In the genomic region with DNA sequence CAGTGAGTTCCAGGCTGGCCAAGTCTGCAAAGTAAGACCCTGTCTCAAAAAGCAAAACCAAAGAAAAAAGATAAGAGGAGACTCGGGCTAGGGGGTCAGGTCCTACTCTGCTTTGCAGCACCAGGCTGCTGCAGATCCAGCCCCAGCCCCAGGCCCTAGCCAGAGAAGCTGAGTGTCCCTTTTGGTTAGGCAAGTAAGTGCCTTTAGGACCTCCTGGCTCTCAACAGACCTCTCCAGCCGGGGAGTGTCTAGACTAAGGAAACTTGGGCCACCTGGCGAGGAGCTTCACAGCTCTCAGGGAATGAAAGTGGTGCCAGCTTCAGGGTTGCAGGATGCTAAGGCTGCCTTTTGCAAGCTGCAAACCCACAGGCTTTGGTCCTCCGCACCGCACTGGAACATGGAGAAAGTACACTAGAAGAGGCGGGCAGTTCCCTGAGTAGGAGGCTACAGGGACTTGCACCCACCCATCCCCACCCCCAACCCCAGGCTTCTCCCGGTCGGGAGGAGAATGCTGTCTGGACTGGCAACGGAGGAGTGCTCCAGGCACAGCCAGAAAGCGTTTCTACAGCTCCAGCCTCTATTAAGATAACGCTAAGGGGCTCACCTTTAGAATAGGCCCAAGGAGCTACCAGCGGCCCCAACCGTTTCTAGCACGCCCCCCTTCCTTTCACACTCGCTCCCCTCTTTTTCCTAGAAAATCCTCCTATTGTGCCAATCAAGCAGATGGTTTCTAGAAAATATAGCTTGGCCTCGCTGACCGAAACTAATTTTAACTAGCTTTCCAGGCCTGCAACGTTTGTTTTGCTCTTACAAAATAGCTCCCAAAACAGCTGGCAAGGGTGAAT, we compare ENCODE assay signal across 23 mouse cellular contexts. TPM values are rescaled to one million over a fixed set of nuclear protein-coding genes. Genes with fewer than 3 reads are reported as not detected.
A peak's percentile ranks its signal among the peaks of the same experiment; 100 is the strongest.
DNase-seq lines count a peak whose midpoint lies in the region; ATAC-seq lines count a peak whose summit lies in the region.
"Had no signal": no experiment of that assay in that cellular context is flagged by ENCODE, and none has a peak within 500 bp of the region (broad histone marks: within the 10 kb centered on the region; RNA-seq: fewer than 3 reads in every experiment).

No protein-coding gene starts in this region.

- WGBS in hindbrain, embryonic 12.5 days = 6% methylated on average over 18 of the region's 18 CpGs
- WGBS in hindbrain, embryonic 14.5 days = 5% methylated on average over 18 of the region's 18 CpGs
- WGBS in forebrain, embryonic 14.5 days = 2% methylated on average over 18 of the region's 18 CpGs

- no peak for DNase-seq in hindbrain, embryonic 14.5 days (ENCODE audit: low spot score)
- peak; percentile 18 for DNase-seq in retina, embryonic 14.5 days (ENCODE audit: low spot score)
- DNase-seq in retina, postnatal 1 day = no peak
- peak; percentile 1 for DNase-seq in forebrain, embryonic 14.5 days (ENCODE audit: low spot score)
- DNase-seq in kidney, adult 8-10 months = no peak
- no peak for DNase-seq in urinary bladder, adult 2 months (ENCODE audit: low spot score)
- DNase-seq in cerebellum, postnatal 4 days (ENCODE audit: low spot score in 2 of 2) = no peak
- DNase-seq: adrenal gland, adult 8-10 months; cerebellum, adult 11-12 months; heart, postnatal 4 days; lung, adult 2 months; thymus, postnatal 25 days had no signal

- H3K27ac ChIP-seq in hindbrain, embryonic 12.5 days = no peak overlapping the region
- no peak overlapping the region for H3K27ac ChIP-seq in hindbrain, embryonic 14.5 days
- H3K27ac ChIP-seq in forebrain, embryonic 14.5 days (ENCODE audit: low read depth, low read length) = no peak overlapping the region
- H3K27ac ChIP-seq: heart, embryonic 13.5 days; kidney, postnatal 0 days; left cerebral cortex, adult 2 months; limb, embryonic 15.5 days; macrophage; stomach, postnatal 0 days had no signal

- no peaks in the 10 kb centered on the region for H3K36me3 ChIP-seq in hindbrain, embryonic 12.5 days
- no peaks in the 10 kb centered on the region for H3K36me3 ChIP-seq in hindbrain, embryonic 14.5 days (replicated peaks; ENCODE audit: control insufficient read depth, insufficient read depth)
- no peaks in the 10 kb centered on the region for H3K36me3 ChIP-seq in forebrain, embryonic 14.5 days (ENCODE audit: control insufficient read depth, insufficient read depth, low read length)
- H3K36me3 ChIP-seq: heart, embryonic 13.5 days; limb, embryonic 15.5 days had no signal

- peak; percentile 2; the same call in 1 of the 2 replicates for ATAC-seq in hindbrain, embryonic 12.5 days (ENCODE audit: low FRiP score)
- ATAC-seq in hindbrain, embryonic 14.5 days (ENCODE audit: low FRiP score) = no peak
- ATAC-seq in forebrain, embryonic 14.5 days = peak; percentile 19; the same call in 1 of the 2 replicates

- no peaks in the 10 kb centered on the region; the same call in 1 of the 2 replicates for H3K4me1 ChIP-seq in hindbrain, embryonic 12.5 days
- peaks cover 3% of the 10 kb centered on the region; the same call in 1 of the 2 replicates for H3K4me1 ChIP-seq in hindbrain, embryonic 14.5 days (replicated peaks; ENCODE audit: control insufficient read depth, insufficient read depth, low read length)
- H3K4me1 ChIP-seq in forebrain, embryonic 14.5 days (ENCODE audit: control insufficient read depth, insufficient read depth, low read length) = peaks cover 13% of the 10 kb centered on the region

- no peak overlapping the region for H3K4me2 ChIP-seq in hindbrain, embryonic 12.5 days (replicated peaks)
- no peak overlapping the region for H3K4me2 ChIP-seq in hindbrain, embryonic 14.5 days (replicated peaks)
- H3K4me2 ChIP-seq in forebrain, embryonic 14.5 days (ENCODE audit: low read length) = no peak overlapping the region

- H3K4me3 ChIP-seq in hindbrain, embryonic 12.5 days = no peak overlapping the region
- no peak overlapping the region for H3K4me3 ChIP-seq in hindbrain, embryonic 14.5 days (replicated peaks; ENCODE audit: low read length)
- H3K4me3 ChIP-seq in forebrain, embryonic 14.5 days (ENCODE audit: low read depth, low read length) = no peak overlapping the region
- H3K4me3 ChIP-seq: erythroblast, embryonic 14.5 days; left cerebral cortex, adult 2 months had no signal

- peaks cover 98% of the 10 kb centered on the region for H3K27me3 ChIP-seq in hindbrain, embryonic 12.5 days
- H3K27me3 ChIP-seq in hindbrain, embryonic 14.5 days (ENCODE audit: control insufficient read depth, insufficient read depth, low read length) = peaks cover 98% of the 10 kb centered on the region
- peaks cover 64% of the 10 kb centered on the region for H3K27me3 ChIP-seq in forebrain, embryonic 14.5 days (replicated peaks; ENCODE audit: control insufficient read depth, insufficient read depth, low read length)

- 0 out of 2 replicates have a peak, but pooled peaks cover 2% of the 10 kb centered on the region for H3K9me3 ChIP-seq in hindbrain, embryonic 12.5 days (replicated peaks)
- peaks cover 3% of the 10 kb centered on the region; the same call in 1 of the 2 replicates for H3K9me3 ChIP-seq in hindbrain, embryonic 14.5 days (ENCODE audit: control insufficient read depth, low read length)
- no peaks in the 10 kb centered on the region for H3K9me3 ChIP-seq in forebrain, embryonic 14.5 days (replicated peaks; ENCODE audit: control insufficient read depth, low read length)
- H3K9me3 ChIP-seq: heart, embryonic 13.5 days; limb, embryonic 15.5 days had no signal

- no peak overlapping the region for H3K9ac ChIP-seq in hindbrain, embryonic 12.5 days
- H3K9ac ChIP-seq in hindbrain, embryonic 14.5 days = no peak overlapping the region
- no peak overlapping the region for H3K9ac ChIP-seq in forebrain, embryonic 14.5 days (ENCODE audit: low read length)
- H3K9ac ChIP-seq: heart, embryonic 13.5 days; limb, embryonic 15.5 days had no signal

RNA-seq across cellular contexts. Expression of a gene that starts 3.4 kb away (rescaled TPM):
- polyA plus RNA-seq in hindbrain, embryonic 12.5 days (2016; fragmentation: Nextera tagmentation; extraction: Ambion mirVana) = 17.9 and 30.8 TPM in 2 replicates
- polyA plus RNA-seq in hindbrain, embryonic 14.5 days (2014; fragmentation: Nextera tagmentation; extraction: Ambion mirVana) = 1.3 and 12.9 TPM in 2 replicates
- 3.2 and 3.8 TPM in 2 replicates for polyA plus RNA-seq in forebrain, embryonic 14.5 days (2014; fragmentation: Nextera tagmentation; extraction: Ambion mirVana)
- polyA plus RNA-seq in urinary bladder, adult 2 months (2012; rRNA removed) = not detected in 2 replicates
- polyA plus RNA-seq: cortical plate, adult 2 months; erythroblast, embryonic 14.5 days; gonadal fat pad, adult 2 months; heart, embryonic 13.5 days; kidney, postnatal 0 days; lung, adult 2 months; macrophage; spleen, adult 2 months; stomach, postnatal 0 days had no signal

Comparison
In these comparisons a context has a peak if more than half of its experiments do, and no peak if none do; other contexts are left out.
1. DNase-seq: peak in retina, embryonic 14.5 days (single experiment) and forebrain, embryonic 14.5 days (single experiment); none in hindbrain, embryonic 14.5 days (single experiment), retina, postnatal 1 day (single experiment), kidney, adult 8-10 months (0 of 2), urinary bladder, adult 2 months (single experiment) and cerebellum, postnatal 4 days (0 of 2).